ENCODE assay signal across 11 mouse cellular contexts in the genomic region with DNA sequence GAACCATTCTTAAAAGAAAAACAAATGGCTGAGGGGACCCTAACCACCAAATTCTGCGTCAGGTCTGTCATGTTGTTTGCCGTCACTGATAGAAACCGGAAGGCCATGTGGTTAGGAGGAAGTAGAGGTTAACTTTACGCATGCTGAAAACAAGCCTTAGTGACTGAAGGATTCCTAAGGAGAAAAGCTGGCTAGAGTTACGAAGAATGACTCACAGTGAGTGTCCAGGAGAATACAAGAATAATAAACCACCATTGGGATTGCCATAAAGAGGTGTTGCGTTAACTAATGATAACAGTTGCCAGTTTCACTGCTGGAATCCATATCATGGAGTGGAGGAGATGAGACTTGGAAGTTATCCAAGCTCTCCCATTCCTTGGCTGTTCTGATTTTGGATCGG. TPM values are rescaled to one million over a fixed set of nuclear protein-coding genes. Genes with fewer than 3 reads are reported as not detected.
DNase-seq lines count a peak whose midpoint lies in the region; ATAC-seq lines count a peak whose summit lies in the region.
"Had no signal": no experiment of that assay in that cellular context is flagged by ENCODE, and none has a peak within 500 bp of the region (broad histone marks: within the 10 kb centered on the region; RNA-seq: fewer than 3 reads in every experiment).

No protein-coding gene starts in this region.

- WGBS in heart, embryonic 14.5 days = 41% methylated on average over 7 of the region's 7 CpGs
- 51% methylated on average over 7 of the region's 7 CpGs for WGBS in limb, embryonic 13.5 days

- H3K9ac ChIP-seq in heart, embryonic 14.5 days (ENCODE audit: low read length) = no peak overlapping the region
- H3K9ac ChIP-seq in limb, embryonic 13.5 days = no peak overlapping the region
- H3K9ac ChIP-seq: liver, postnatal 0 days had no signal

- H3K4me3 ChIP-seq in heart, embryonic 14.5 days (ENCODE audit: control insufficient read depth in 1 of 2, insufficient read depth in 1 of 2, low read depth in 1 of 2, low read length in 2 of 2) = no peak overlapping the region
- H3K4me3 ChIP-seq in limb, embryonic 13.5 days = no peak overlapping the region
- H3K4me3 ChIP-seq: layer of hippocampus, adult 2 months had no signal

- no peaks in the 10 kb centered on the region for H3K27me3 ChIP-seq in heart, embryonic 14.5 days (ENCODE audit: control insufficient read depth, insufficient read depth, low read length)
- H3K27me3 ChIP-seq in limb, embryonic 13.5 days = no peaks in the 10 kb centered on the region

- no peak for ATAC-seq in heart, embryonic 14.5 days (ENCODE audit: insufficient number of reproducible peaks, insufficient read depth, low FRiP score, low read depth)
- peak; percentile 57; the same call in 1 of the 2 replicates for ATAC-seq in limb, embryonic 13.5 days (ENCODE audit: low FRiP score, low read depth)
- ATAC-seq: liver, postnatal 0 days had no signal

- H3K9me3 ChIP-seq in heart, embryonic 14.5 days (ENCODE audit: control insufficient read depth, low read length) = no peaks in the 10 kb centered on the region
- no peaks in the 10 kb centered on the region for H3K9me3 ChIP-seq in limb, embryonic 13.5 days
- H3K9me3 ChIP-seq: G1E had no signal

- H3K36me3 ChIP-seq in heart, embryonic 14.5 days (ENCODE audit: control insufficient read depth, insufficient read depth, low read length) = peaks cover 52% of the 10 kb centered on the region
- H3K36me3 ChIP-seq in limb, embryonic 13.5 days = peaks cover 25% of the 10 kb centered on the region
- H3K36me3 ChIP-seq: G1E had no signal

- no peak for DNase-seq in heart, adult 18-20 months
- peak; percentile 34 for DNase-seq in 3134 (ENCODE audit: extremely low read depth, insufficient read length, low spot score)
- peak; percentile 42 for DNase-seq in T-cell, adult 2 months (ENCODE audit: low spot score)
- no peak for DNase-seq in layer of hippocampus, postnatal 36 days
- no peak for DNase-seq in thymus, postnatal 14 days
- no peak for DNase-seq in cerebellum, postnatal 4 days (ENCODE audit: low spot score in 2 of 2)
- DNase-seq: liver, postnatal 0 days had no signal

- peaks cover 11 to 34% of the 10 kb centered on the region in 2 experiments for H3K4me1 ChIP-seq in heart, embryonic 14.5 days (ENCODE audit: control insufficient read depth in 2 of 2, insufficient read depth in 2 of 2, low read length in 2 of 2)
- peaks cover 27% of the 10 kb centered on the region for H3K4me1 ChIP-seq in limb, embryonic 13.5 days

- H3K4me2 ChIP-seq in heart, embryonic 14.5 days (ENCODE audit: low read length) = no peak overlapping the region
- no peak overlapping the region for H3K4me2 ChIP-seq in limb, embryonic 13.5 days (replicated peaks)

- H3K27ac ChIP-seq in heart, embryonic 14.5 days (replicated peaks in 1 of 2; ENCODE audit: control insufficient read depth in 1 of 2, insufficient read depth in 1 of 2, low read depth in 2 of 2, low read length in 2 of 2) = peak overlapping the region; percentile 68 to 75
- H3K27ac ChIP-seq in limb, embryonic 13.5 days = no peak overlapping the region
- H3K27ac ChIP-seq: layer of hippocampus, adult 2 months had no signal

RNA-seq across cellular contexts. Expression of a gene that starts 51.0 kb away (rescaled TPM):
- 15.3 and 15.5 TPM in 2 replicates for polyA plus RNA-seq in heart, embryonic 14.5 days (2014; fragmentation: Nextera tagmentation; extraction: Ambion mirVana)
- 10 to 100 TPM; 13.7 to 14.8 TPM for total RNA-seq in heart, adult 18-20 months (2021)
- 29.8 and 31.6 TPM in 2 replicates for polyA plus RNA-seq in limb, embryonic 13.5 days (2015; fragmentation: Nextera tagmentation; extraction: Ambion mirVana)
- 10 to 100 TPM; 13.9 to 15.9 TPM for total RNA-seq in layer of hippocampus, postnatal 36 days (2021)

Comparison
In these comparisons a context has a peak if more than half of its experiments do, and no peak if none do; other contexts are left out.
1. DNase-seq: peak in 3134 (single experiment) and T-cell, adult 2 months (single experiment); none in heart, adult 18-20 months (0 of 2), layer of hippocampus, postnatal 36 days (0 of 2), thymus, postnatal 14 days (single experiment) and cerebellum, postnatal 4 days (0 of 2).